Comparison of ENCODE assay signal across 17 mouse cellular contexts in genomic region chr7:111283411-111283955, GRCm38 (mm10).
A peak's percentile ranks its signal among the peaks of the same experiment; 100 is the strongest.
DNase-seq lines count a peak whose midpoint lies in the region; ATAC-seq lines count a peak whose summit lies in the region.
"Had no signal": no experiment of that assay in that cellular context is flagged by ENCODE, and none has a peak within 500 bp of the region (broad histone marks: within the 10 kb centered on the region; RNA-seq: fewer than 3 reads in every experiment).

No protein-coding gene starts in this region.

- H3K36me3 ChIP-seq in kidney, embryonic 16.5 days (ENCODE audit: insufficient read depth, low read length), result no peaks in the 10 kb centered on the region
- no peaks in the 10 kb centered on the region for H3K36me3 ChIP-seq in limb, embryonic 13.5 days
- H3K36me3 ChIP-seq: heart, embryonic 13.5 days; midbrain, embryonic 12.5 days had no signal

- no peak overlapping the region for H3K9ac ChIP-seq in kidney, embryonic 16.5 days (replicated peaks; ENCODE audit: low read length)
- no peak overlapping the region for H3K9ac ChIP-seq in limb, embryonic 13.5 days
- H3K9ac ChIP-seq: heart, embryonic 13.5 days; midbrain, embryonic 12.5 days had no signal

- H3K27ac ChIP-seq in kidney, embryonic 16.5 days (ENCODE audit: low read length), result no peak overlapping the region
- no peak overlapping the region for H3K27ac ChIP-seq in limb, embryonic 13.5 days
- H3K27ac ChIP-seq: heart, embryonic 13.5 days; hindbrain, postnatal 0 days; layer of hippocampus, adult 2 months; midbrain, embryonic 12.5 days; stomach, postnatal 0 days had no signal

- H3K27me3 ChIP-seq in kidney, embryonic 16.5 days (ENCODE audit: insufficient read depth, low read length), result no peaks in the 10 kb centered on the region
- H3K27me3 ChIP-seq in limb, embryonic 13.5 days, result peaks cover 4% of the 10 kb centered on the region; the same call in 1 of the 2 replicates
- H3K27me3 ChIP-seq: midbrain, embryonic 12.5 days had no signal

- no peaks in the 10 kb centered on the region for H3K9me3 ChIP-seq in kidney, embryonic 16.5 days (ENCODE audit: low read length)
- H3K9me3 ChIP-seq in limb, embryonic 13.5 days, result no peaks in the 10 kb centered on the region
- H3K9me3 ChIP-seq: heart, embryonic 13.5 days; midbrain, embryonic 12.5 days had no signal

- H3K4me2 ChIP-seq in kidney, embryonic 16.5 days (replicated peaks; ENCODE audit: low read depth, low read length), result peak overlapping the region; percentile 1; the same call in 1 of the 2 replicates
- H3K4me2 ChIP-seq in limb, embryonic 13.5 days (replicated peaks), result no peak overlapping the region
- H3K4me2 ChIP-seq: heart, embryonic 13.5 days; midbrain, embryonic 12.5 days had no signal

- DNase-seq in adrenal gland, adult (ENCODE audit: inconsistent age in 2 of 2, low spot score in 1 of 2), result peak; percentile 16 to 78
- no peak for DNase-seq in adrenal gland, postnatal 4 days (ENCODE audit: low spot score in 2 of 2)
- DNase-seq in kidney, adult 18-20 months, result no peak
- DNase-seq in R1 (ENCODE audit: low read depth, low spot score), result peak; percentile 32
- no peak for DNase-seq in heart, postnatal 14 days
- no peak for DNase-seq in B cell, adult 2 months
- DNase-seq: cerebellum, postnatal 10 days; gastrocnemius, postnatal 10 days; spleen, adult 18-20 months had no signal

- peaks cover 23% of the 10 kb centered on the region for H3K4me1 ChIP-seq in kidney, embryonic 16.5 days (ENCODE audit: insufficient read depth, low read length)
- 0 out of 2 replicates have a peak, but pooled peaks cover 6% of the 10 kb centered on the region for H3K4me1 ChIP-seq in limb, embryonic 13.5 days
- H3K4me1 ChIP-seq: heart, embryonic 13.5 days had no signal

- intact Hi-C loops in heart, postnatal 14 days (cut with DNase I), result no loop called here

- no peak overlapping the region for H3K4me3 ChIP-seq in kidney, embryonic 16.5 days (ENCODE audit: low read length)
- H3K4me3 ChIP-seq in limb, embryonic 13.5 days, result no peak overlapping the region
- H3K4me3 ChIP-seq: heart, embryonic 13.5 days; layer of hippocampus, adult 2 months; midbrain, embryonic 12.5 days had no signal

- ATAC-seq in kidney, embryonic 16.5 days (ENCODE audit: low FRiP score, low TSS enrichment), result no peak
- ATAC-seq in limb, embryonic 13.5 days (ENCODE audit: low FRiP score, low read depth), result peak; percentile 15; the same call in 1 of the 2 replicates
- ATAC-seq: forebrain, embryonic 16.5 days; hindbrain, postnatal 0 days had no signal

- 28% methylated on average over 13 of the region's 13 CpGs for WGBS in kidney, embryonic 16.5 days
- 47% methylated on average over 13 of the region's 13 CpGs for WGBS in limb, embryonic 13.5 days

Comparison
In these comparisons a context has a peak if more than half of its experiments do, and no peak if none do; other contexts are left out.
1. DNase-seq: peak in adrenal gland, adult (2 of 2) and R1 (single experiment); none in adrenal gland, postnatal 4 days (0 of 2), kidney, adult 18-20 months (single experiment), heart, postnatal 14 days (0 of 2) and B cell, adult 2 months (0 of 2).